Mouse (Mus musculus): ENCODE data around the gene Smpd2. TPM values are rescaled to one million over a fixed set of nuclear protein-coding genes. Genes with fewer than 3 reads are reported as not detected.

Smpd2 gene
- polyA plus RNA-seq, 1 experiment: 141 TPM

- peaks cover 68% of the 10 kb centered on the region for H3K36me3 ChIP-seq (ENCODE audit: control insufficient read depth, insufficient read depth, low read length)
- no peaks in the 10 kb centered on the region for H3K27me3 ChIP-seq (ENCODE audit: control insufficient read depth, insufficient read depth, low read length)
- DNase-seq: no peak
- TF ChIP-seq CTCF (IDR thresholded peaks at IDR 0.05; ENCODE audit: borderline replicate concordance, control insufficient read depth, extremely low read depth, insufficient read depth, low read length, poor library complexity) (no peak), POLR2A (IDR thresholded peaks at IDR 0.05; ENCODE audit: control insufficient read depth, extremely low read depth, insufficient read depth, low read length, poor library complexity) (no peak)
- no peak overlapping the region for H3K27ac ChIP-seq (ENCODE audit: control insufficient read depth, insufficient read depth, low read length)
- WGBS: 18% methylated on average over 5 of the region's 5 CpGs
- no peak overlapping the region for H3K4me3 ChIP-seq (ENCODE audit: control insufficient read depth, insufficient read depth, low read length)
- peaks cover 3% of the 10 kb centered on the region for H3K4me1 ChIP-seq (replicated peaks; ENCODE audit: control insufficient read depth, insufficient read depth, low read length)
These were observed 39.8 kb upstream of the Smpd2 start for GRCm38 (mm10) chr10:41529972-41530371.

GRCm38 (mm10) chr10:41525696-41526095, 35.5 kb upstream of the Smpd2 start:
- Histone ChIP-seq H3K27me3 (ENCODE audit: control insufficient read depth, insufficient read depth, low read length) (no peaks in the 10 kb centered on the region), H3K27ac (ENCODE audit: control insufficient read depth, insufficient read depth, low read length) (no peak overlapping the region), H3K4me3 (ENCODE audit: control insufficient read depth, insufficient read depth, low read length) (no peak overlapping the region), H3K36me3 (ENCODE audit: control insufficient read depth, insufficient read depth, low read length) (peaks cover 62% of the 10 kb centered on the region), H3K4me1 (replicated peaks; ENCODE audit: control insufficient read depth, insufficient read depth, low read length) (peaks cover 6% of the 10 kb centered on the region)
- TF ChIP-seq POLR2A (IDR thresholded peaks at IDR 0.05; ENCODE audit: control insufficient read depth, extremely low read depth, insufficient read depth, low read length, poor library complexity): no peak
- 8% methylated on average over 1 of the region's 1 CpGs for WGBS
- DNase-seq: no peak

- Histone ChIP-seq H3K4me1 (replicated peaks; ENCODE audit: control insufficient read depth, insufficient read depth, low read length) (peaks cover 6% of the 10 kb centered on the region), H3K27me3 (ENCODE audit: control insufficient read depth, insufficient read depth, low read length) (no peaks in the 10 kb centered on the region), H3K4me3 (ENCODE audit: control insufficient read depth, insufficient read depth, low read length) (no peak overlapping the region), H3K36me3 (ENCODE audit: control insufficient read depth, insufficient read depth, low read length) (peaks cover 45% of the 10 kb centered on the region), H3K27ac (ENCODE audit: control insufficient read depth, insufficient read depth, low read length) (no peak overlapping the region)
- TF ChIP-seq POLR2A (IDR thresholded peaks at IDR 0.05; ENCODE audit: control insufficient read depth, extremely low read depth, insufficient read depth, low read length, poor library complexity): no peak
- no peak for TF ChIP-seq CTCF (IDR thresholded peaks at IDR 0.05; ENCODE audit: borderline replicate concordance, control insufficient read depth, extremely low read depth, insufficient read depth, low read length, poor library complexity)
- no peak for DNase-seq
- 26% methylated on average over 3 of the region's 3 CpGs for WGBS
These were observed 33.2 kb upstream of the Smpd2 start for GRCm38 (mm10) chr10:41523386-41523785.

GRCm38 (mm10) chr10:41520410-41520673, 30.2 kb upstream of the Smpd2 start:
- Histone ChIP-seq H3K27me3 (ENCODE audit: control insufficient read depth, insufficient read depth, low read length) (no peaks in the 10 kb centered on the region), H3K36me3 (ENCODE audit: control insufficient read depth, insufficient read depth, low read length) (peaks cover 21% of the 10 kb centered on the region), H3K4me1 (replicated peaks; ENCODE audit: control insufficient read depth, insufficient read depth, low read length) (peaks cover 3% of the 10 kb centered on the region), H3K4me3 (ENCODE audit: control insufficient read depth, insufficient read depth, low read length) (peak overlapping the region; percentile 85; the same call in 1 of the 2 replicates), H3K27ac (ENCODE audit: control insufficient read depth, insufficient read depth, low read length) (no peak overlapping the region; the same call in 1 of the 2 replicates)
- WGBS: 2% methylated on average over 5 of the region's 5 CpGs
- no peak for DNase-seq
- TF ChIP-seq CTCF (IDR thresholded peaks at IDR 0.05; ENCODE audit: borderline replicate concordance, control insufficient read depth, extremely low read depth, insufficient read depth, low read length, poor library complexity): no peak
- TF ChIP-seq POLR2A (IDR thresholded peaks at IDR 0.05; ENCODE audit: control insufficient read depth, extremely low read depth, insufficient read depth, low read length, poor library complexity): no peak

- DNase-seq: peak; percentile 70
- WGBS: under 1% methylated on average over 65 of the region's 65 CpGs
- Histone ChIP-seq H3K27ac (ENCODE audit: control insufficient read depth, insufficient read depth, low read length) (peak overlapping the region; percentile 73), H3K36me3 (ENCODE audit: control insufficient read depth, insufficient read depth, low read length) (peaks cover 21% of the 10 kb centered on the region), H3K4me1 (replicated peaks; ENCODE audit: control insufficient read depth, insufficient read depth, low read length) (peaks cover 3% of the 10 kb centered on the region), H3K27me3 (ENCODE audit: control insufficient read depth, insufficient read depth, low read length) (no peaks in the 10 kb centered on the region), H3K4me3 (ENCODE audit: control insufficient read depth, insufficient read depth, low read length) (peak overlapping the region; percentile 85)
- TF ChIP-seq POLR2A (IDR thresholded peaks at IDR 0.05; ENCODE audit: control insufficient read depth, extremely low read depth, insufficient read depth, low read length, poor library complexity) (no peak), CTCF (IDR thresholded peaks at IDR 0.05; ENCODE audit: borderline replicate concordance, control insufficient read depth, extremely low read depth, insufficient read depth, low read length, poor library complexity) (peak; percentile 22; the same call in 1 of the 2 replicates)
These were observed 29.7 kb upstream of the Smpd2 start for GRCm38 (mm10) chr10:41519640-41520409.

GRCm38 (mm10) chr10:41518981-41519618, 28.9 kb upstream of the Smpd2 start, which contains the start of gene Cd164:
Gene Cd164, plus strand, starts transcription at chr10:41519414.
- no peaks in the 10 kb centered on the region for H3K27me3 ChIP-seq (ENCODE audit: control insufficient read depth, insufficient read depth, low read length)
- H3K36me3 ChIP-seq (ENCODE audit: control insufficient read depth, insufficient read depth, low read length): peaks cover 13% of the 10 kb centered on the region; the same call in 1 of the 2 replicates
- H3K4me3 ChIP-seq (ENCODE audit: control insufficient read depth, insufficient read depth, low read length): peak within 1 kb of the TSS; percentile 85
- H3K4me1 ChIP-seq (replicated peaks; ENCODE audit: control insufficient read depth, insufficient read depth, low read length): no peaks in the 10 kb centered on the region; the same call in 1 of the 2 replicates
- WGBS: under 1% methylated on average over 69 of the region's 69 CpGs
- H3K27ac ChIP-seq (ENCODE audit: control insufficient read depth, insufficient read depth, low read length): peak within 1 kb of the TSS; percentile 92
- peak; percentile 89 for DNase-seq
- TF ChIP-seq POLR2A (IDR thresholded peaks at IDR 0.05; ENCODE audit: control insufficient read depth, extremely low read depth, insufficient read depth, low read length, poor library complexity): peak; percentile 92
- TF ChIP-seq CTCF (IDR thresholded peaks at IDR 0.05; ENCODE audit: borderline replicate concordance, control insufficient read depth, extremely low read depth, insufficient read depth, low read length, poor library complexity): 0 out of 2 replicates have a peak, but pooled peaks have one; percentile 38

Data from thymus, adult 2 months (tissue).